Mouse (Mus musculus) gastrocnemius, postnatal 25 days (tissue): Measurements from ENCODE around the gene Glyr1. TPM values are rescaled to one million over a fixed set of nuclear protein-coding genes. Genes with fewer than 3 reads are reported as not detected.

Source experiments
- DNase-seq: peaks from one replicate; pipeline ENCODE4 v3.0.0; 2022
- long read RNA-seq, 2 experiments: library from polyadenylated mRNA; stranded (forward); transcript quantifications; one replicate each; pipeline ENCODE4 v2.0.0; 2021
- total RNA-seq, 2 experiments: library from RNA; stranded (reverse); gene quantifications; 1 replicate in 1 of 2; 2 replicates in 1 of 2; pipeline ENCODE4 v1.2.3; 2021

Glyr1 gene
- 10 to 100 TPM; 31.2 to 31.8 TPM for total RNA-seq
- long read RNA-seq, experiment 1, transcript Glyr1-202 (16 exons, 3,292 nt), result major isoform, 6 of 19 reads
- long read RNA-seq, experiment 1, partial matches to known transcripts, result 0 of 19 reads
- long read RNA-seq, experiment 1, other reads (novel, unspliced or antisense), result 9 of 19 reads
- long read RNA-seq, experiment 2, transcript Glyr1-201 (16 exons, 3,280 nt), result major isoform, 14 of 30 reads
- long read RNA-seq, experiment 2, transcript Glyr1-202 (16 exons, 3,292 nt), result minor isoform, 9 of 30 reads
- long read RNA-seq, experiment 2, partial matches to known transcripts, result 1 of 30 reads
- long read RNA-seq, experiment 2, other reads (novel, unspliced or antisense), result 6 of 30 reads

GRCm38 (mm10) chr16:5049774-5050234 is at the start of gene Glyr1, which contains the start of gene Ubn1:
Gene Glyr1, minus strand, starts transcription at chr16:5049863.
Gene Ubn1, plus strand, starts transcription at chr16:5050057.
- peak; percentile 99 for DNase-seq

- DNase-seq, result no peak
These were observed 46.8 kb upstream of the Glyr1 start for GRCm38 (mm10) chr16:5096504-5096903.

GRCm38 (mm10) chr16:5093285-5093684 is 43.6 kb upstream of the Glyr1 start:
- DNase-seq, result no peak

- DNase-seq, result no peak
These were observed 39.4 kb upstream of the Glyr1 start for GRCm38 (mm10) chr16:5089021-5089420.

- DNase-seq, result no peak
These were observed 36.5 kb upstream of the Glyr1 start for GRCm38 (mm10) chr16:5086179-5086578.

- DNase-seq, result no peak
These were observed 35.5 kb upstream of the Glyr1 start for GRCm38 (mm10) chr16:5085196-5085595.

GRCm38 (mm10) chr16:5074341-5074740 is 24.7 kb upstream of the Glyr1 start:
- no peak for DNase-seq

- DNase-seq, result no peak
These were observed 22.3 kb upstream of the Glyr1 start for GRCm38 (mm10) chr16:5071974-5072373.

- DNase-seq, result peak; percentile 29
These were observed 20.7 kb upstream of the Glyr1 start for GRCm38 (mm10) chr16:5070321-5070720.

- DNase-seq, result no peak
These were observed 13.8 kb upstream of the Glyr1 start for GRCm38 (mm10) chr16:5063472-5063871.

- no peak for DNase-seq
These were observed 8.5 kb upstream of the Glyr1 start for GRCm38 (mm10) chr16:5058114-5058513.

- DNase-seq, result peak; percentile 79
These were observed 818 bp upstream of the Glyr1 start for GRCm38 (mm10) chr16:5050251-5051110.

GRCm38 (mm10) chr16:5049182-5049773 is 385 bp downstream of the Glyr1 start:
- no peak for DNase-seq

GRCm38 (mm10) chr16:5045322-5045721 is 4.3 kb downstream of the Glyr1 start:
- no peak for DNase-seq

- DNase-seq, result no peak
These were observed 12.9 kb downstream of the Glyr1 start for GRCm38 (mm10) chr16:5036649-5037234.

- DNase-seq, result no peak
These were observed 14.1 kb downstream of the Glyr1 start for GRCm38 (mm10) chr16:5035591-5035990.

GRCm38 (mm10) chr16:5029847-5030246 is 19.8 kb downstream of the Glyr1 start:
- DNase-seq, result no peak

GRCm38 (mm10) chr16:5024021-5024420 is 25.6 kb downstream of the Glyr1 start:
- DNase-seq, result no peak

GRCm38 (mm10) chr16:5014578-5014977 is 35.1 kb downstream of the Glyr1 start:
- DNase-seq, result no peak

- peak; percentile 99 for DNase-seq
These were observed 36.4 kb downstream of the Glyr1 start, which contains the start of gene Rogdi for GRCm38 (mm10) chr16:5013054-5013838. Gene Rogdi, minus strand, starts transcription at chr16:5013553.
